28 mouse cellular contexts compared by ENCODE assay signal in genomic region chr6:100821367-100821766, GRCm38 (mm10).
"Had no signal": no experiment of that assay in that cellular context is flagged by ENCODE, and none has a peak within 500 bp of the region (broad histone marks: within the 10 kb centered on the region; RNA-seq: fewer than 3 reads in every experiment).

No protein-coding gene starts in this region.

- H3K36me3 ChIP-seq: embryonic facial prominence, embryonic 10.5 days; embryonic facial prominence, embryonic 12.5 days; embryonic facial prominence, embryonic 13.5 days; embryonic facial prominence, embryonic 15.5 days; forebrain, embryonic 10.5 days; forebrain, embryonic 12.5 days; forebrain, embryonic 15.5 days had no signal

- H3K4me1 ChIP-seq: embryonic facial prominence, embryonic 13.5 days; embryonic facial prominence, embryonic 15.5 days; forebrain, embryonic 10.5 days; forebrain, embryonic 12.5 days; forebrain, embryonic 13.5 days; forebrain, embryonic 15.5 days had no signal

- H3K9me3 ChIP-seq: embryonic facial prominence, embryonic 10.5 days; embryonic facial prominence, embryonic 12.5 days; embryonic facial prominence, embryonic 13.5 days; embryonic facial prominence, embryonic 15.5 days; forebrain, embryonic 10.5 days; forebrain, embryonic 12.5 days; forebrain, embryonic 13.5 days; forebrain, embryonic 15.5 days had no signal

- H3K4me3 ChIP-seq: embryonic facial prominence, embryonic 10.5 days; embryonic facial prominence, embryonic 12.5 days; embryonic facial prominence, embryonic 13.5 days; embryonic facial prominence, embryonic 15.5 days; erythroblast, embryonic 14.5 days; forebrain, embryonic 10.5 days; forebrain, embryonic 12.5 days; forebrain, embryonic 13.5 days; forebrain, embryonic 15.5 days; gastrocnemius, adult 2 months had no signal

- H3K9ac ChIP-seq: embryonic facial prominence, embryonic 12.5 days; embryonic facial prominence, embryonic 13.5 days; embryonic facial prominence, embryonic 15.5 days; forebrain, embryonic 12.5 days; forebrain, embryonic 13.5 days; forebrain, embryonic 15.5 days; forebrain, postnatal 0 days had no signal

- H3K4me2 ChIP-seq: embryonic facial prominence, embryonic 12.5 days; embryonic facial prominence, embryonic 13.5 days; embryonic facial prominence, embryonic 15.5 days; forebrain, embryonic 12.5 days; forebrain, embryonic 13.5 days; forebrain, embryonic 15.5 days had no signal

- DNase-seq: cerebellum, adult 18-20 months; cerebellum, adult 2 months; cerebellum, adult 8-10 months; cerebellum, adult 9-10 months; cerebellum, adult 9-11 months; cerebellum, postnatal 10 days; cerebellum, postnatal 14 days; cerebellum, postnatal 25 days; cerebellum, postnatal 36 days; embryo, embryonic 11 days; forebrain, postnatal 0 days; gastrocnemius, adult 2 months; gastrocnemius, postnatal 10 days; gastrocnemius, postnatal 14 days; gastrocnemius, postnatal 25 days; gastrocnemius, postnatal 36 days; heart, adult 18-20 months had no signal

- H3K27me3 ChIP-seq: embryonic facial prominence, embryonic 12.5 days; embryonic facial prominence, embryonic 13.5 days; embryonic facial prominence, embryonic 15.5 days; forebrain, embryonic 12.5 days; forebrain, embryonic 13.5 days; forebrain, embryonic 15.5 days had no signal

- ATAC-seq: forebrain, embryonic 13.5 days; forebrain, embryonic 14.5 days; forebrain, embryonic 15.5 days; forebrain, embryonic 16.5 days; forebrain, postnatal 0 days had no signal

- H3K27ac ChIP-seq: embryonic facial prominence, embryonic 10.5 days; embryonic facial prominence, embryonic 12.5 days; embryonic facial prominence, embryonic 13.5 days; embryonic facial prominence, embryonic 15.5 days; forebrain, embryonic 10.5 days; forebrain, embryonic 12.5 days; forebrain, embryonic 13.5 days; forebrain, embryonic 15.5 days; gastrocnemius, adult 2 months had no signal
